Mouse (Mus musculus): ENCODE measurements around the gene Rorc. TPM values are rescaled to one million over a fixed set of nuclear protein-coding genes. Genes with fewer than 3 reads are reported as not detected.

The Rorc gene
- polyA plus RNA-seq, 1 experiment from 2014 or later, result 0.14 TPM

DNA sequence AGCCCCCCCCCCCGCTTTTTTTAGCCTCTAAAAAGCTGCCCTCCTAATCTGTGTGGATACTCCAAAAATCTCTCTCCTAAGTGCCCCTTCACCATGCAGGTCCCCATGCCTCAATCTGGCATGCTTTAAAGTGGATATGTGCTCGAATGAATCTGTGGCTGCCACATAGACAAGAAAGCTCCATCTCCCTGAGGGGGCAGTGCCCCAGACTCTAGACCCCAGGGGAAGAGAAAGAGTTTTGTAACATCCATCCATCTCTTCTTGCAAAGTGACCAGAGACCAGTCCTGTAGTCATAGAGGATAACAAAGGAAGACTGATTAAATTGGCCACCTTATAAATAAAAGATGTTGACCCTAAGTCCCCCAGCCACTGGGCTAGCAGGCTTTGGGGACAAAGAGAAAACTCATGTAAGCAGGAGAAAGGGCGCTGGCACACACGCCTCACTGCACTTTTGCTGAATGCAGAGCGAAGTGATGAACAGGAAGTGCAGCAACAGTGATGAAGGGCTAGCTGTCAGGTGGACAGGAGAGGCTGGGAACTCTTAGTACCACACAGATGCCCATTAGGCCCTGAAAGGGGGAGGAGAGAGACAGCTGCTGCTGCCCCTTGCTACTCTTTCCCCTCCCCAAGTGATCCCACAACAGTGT, 27.2 kb downstream of the Rorc start:
- Histone ChIP-seq H3K9me3 (replicated peaks) (no peaks in the 10 kb centered on the region), H3K27me3 (ENCODE audit: low read depth, poor library complexity, severe bottlenecking) (peaks cover 83% of the 10 kb centered on the region), H3K27ac (replicated peaks) (peak overlapping the region; percentile 78), H3K4me3 (peak overlapping the region; percentile 56), H3K4me1 (peaks cover 47% of the 10 kb centered on the region), H3K36me3 (no peaks in the 10 kb centered on the region)
- peak; percentile 56 for DNase-seq (ENCODE audit: low spot score)
- 19% methylated on average over 5 of the region's 5 CpGs for WGBS

- peaks cover 72% of the 10 kb centered on the region for H3K27me3 ChIP-seq (ENCODE audit: low read depth, poor library complexity, severe bottlenecking)
Observed at GRCm38 (mm10) chr3:94402451-94402850, 29.9 kb downstream of the Rorc start.

GRCm38 (mm10) chr3:94404366-94405054, 31.9 kb downstream of the Rorc start:
- peaks cover 44% of the 10 kb centered on the region for H3K4me1 ChIP-seq
- H3K9me3 ChIP-seq (replicated peaks), result no peaks in the 10 kb centered on the region
- WGBS, result 22% methylated on average over 7 of the region's 7 CpGs
- no peak overlapping the region for H3K4me3 ChIP-seq
- peaks cover 51% of the 10 kb centered on the region for H3K27me3 ChIP-seq (ENCODE audit: low read depth, poor library complexity, severe bottlenecking)
- no peaks in the 10 kb centered on the region for H3K36me3 ChIP-seq
- H3K27ac ChIP-seq (replicated peaks), result no peak overlapping the region; the same call in 1 of the 2 replicates
- DNase-seq (ENCODE audit: low spot score), result no peak

More at GRCm38 (mm10) chr3:94402451-94402850, 29.9 kb downstream of the Rorc start:
- Histone ChIP-seq H3K27ac (replicated peaks) (no peak overlapping the region), H3K9me3 (replicated peaks) (no peaks in the 10 kb centered on the region), H3K36me3 (no peaks in the 10 kb centered on the region), H3K4me1 (peaks cover 54% of the 10 kb centered on the region), H3K4me3 (no peak overlapping the region)
- WGBS, result 80% methylated on average over 8 of the region's 8 CpGs
- no peak for DNase-seq (ENCODE audit: low spot score)

DNA sequence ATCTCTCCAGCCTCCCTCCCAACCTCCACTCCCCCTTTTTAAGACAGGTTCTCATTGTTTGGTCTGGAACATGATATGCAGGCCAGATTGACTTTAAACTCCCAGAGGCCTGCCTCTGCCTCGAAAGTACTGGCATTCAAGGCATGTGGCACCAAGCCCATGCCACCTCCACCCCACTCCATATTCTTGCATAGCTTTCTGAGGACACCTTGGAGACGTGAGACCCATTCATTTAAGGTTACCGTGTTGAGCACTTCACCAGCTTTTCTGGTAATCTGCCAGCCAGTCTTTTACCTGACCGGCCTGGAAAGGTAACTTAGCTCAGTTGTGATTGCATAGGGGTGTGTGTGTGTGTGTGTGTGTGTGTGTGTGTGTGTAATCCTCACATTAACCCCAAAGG, 33.0 kb downstream of the Rorc start:
- Histone ChIP-seq H3K27ac (replicated peaks) (no peak overlapping the region), H3K27me3 (ENCODE audit: low read depth, poor library complexity, severe bottlenecking) (peaks cover 41% of the 10 kb centered on the region), H3K9me3 (replicated peaks) (no peaks in the 10 kb centered on the region), H3K4me1 (peaks cover 34% of the 10 kb centered on the region), H3K4me3 (no peak overlapping the region), H3K36me3 (no peaks in the 10 kb centered on the region; the same call in 1 of the 2 replicates)
- 80% methylated on average over 4 of the region's 4 CpGs for WGBS
- no peak for DNase-seq (ENCODE audit: low spot score)

DNA sequence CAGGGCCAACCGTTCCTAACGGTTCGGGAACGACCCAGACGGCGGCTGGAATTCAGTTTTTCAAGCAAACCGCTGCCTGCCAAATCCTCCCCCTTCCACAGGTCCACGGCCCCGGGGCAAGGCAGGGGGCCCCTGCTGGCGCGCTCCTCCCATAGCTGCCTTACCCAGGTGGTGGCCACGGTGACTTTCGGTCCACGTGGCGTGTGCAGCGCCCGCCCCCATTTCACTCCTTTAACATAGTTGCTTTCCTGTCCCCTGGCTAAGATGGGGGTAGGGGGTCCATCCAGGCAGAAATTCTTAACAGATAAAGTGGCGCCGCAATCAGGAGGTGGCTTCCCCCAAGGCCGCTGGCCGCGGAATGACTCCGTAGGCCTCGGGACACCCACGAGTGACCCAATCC, 39.9 kb downstream of the Rorc start:
- no peak for DNase-seq (ENCODE audit: low spot score)
- H3K4me1 ChIP-seq, result peaks cover 21% of the 10 kb centered on the region
- 10% methylated on average over 25 of the region's 25 CpGs for WGBS
- peak overlapping the region; percentile 89 for H3K27ac ChIP-seq (replicated peaks)
- H3K4me3 ChIP-seq, result peak overlapping the region; percentile 67
- peaks cover 2% of the 10 kb centered on the region; the same call in 1 of the 2 replicates for H3K36me3 ChIP-seq
- no peaks in the 10 kb centered on the region for H3K27me3 ChIP-seq (ENCODE audit: low read depth, poor library complexity, severe bottlenecking)
- H3K9me3 ChIP-seq (replicated peaks), result no peaks in the 10 kb centered on the region

DNA sequence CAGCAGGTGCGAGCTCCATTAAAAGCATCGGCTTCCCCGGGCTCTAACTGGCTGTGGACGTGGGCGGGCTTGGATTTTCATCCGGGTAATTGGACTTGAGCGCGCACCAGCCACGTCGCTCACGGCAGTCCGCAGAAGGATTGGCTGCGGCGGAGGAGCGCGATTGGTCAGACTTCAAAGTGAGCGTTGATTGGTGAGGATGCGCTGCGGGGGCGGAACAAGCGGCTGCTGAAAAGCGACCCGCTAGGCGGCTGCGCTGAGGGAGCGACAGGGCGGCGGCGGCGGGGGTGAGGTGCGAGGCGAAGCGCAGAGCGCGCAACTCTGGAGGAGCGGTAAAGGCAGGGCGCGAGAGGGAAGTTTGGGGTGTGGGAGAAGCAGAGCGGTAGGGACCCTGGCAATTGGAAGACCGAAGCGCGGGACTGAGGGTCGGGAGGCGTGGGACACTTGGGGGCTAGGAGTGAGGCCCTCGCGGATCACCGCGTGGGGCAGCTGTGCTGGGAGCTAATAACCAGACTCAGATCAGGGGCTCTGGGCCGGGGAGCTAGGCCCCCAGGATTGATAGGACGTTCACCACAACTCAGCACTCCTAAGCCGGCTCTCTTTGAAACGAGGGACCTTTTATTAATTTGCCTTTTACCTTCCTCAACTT, 40.6 kb downstream of the Rorc start, which contains the start of gene Tdrkh:
TSS of gene Tdrkh (plus strand) at position 243 of the 649 bp plus-strand sequence.
- Histone ChIP-seq H3K36me3 (peaks cover 2% of the 10 kb centered on the region; the same call in 1 of the 2 replicates), H3K27me3 (ENCODE audit: low read depth, poor library complexity, severe bottlenecking) (no peaks in the 10 kb centered on the region), H3K4me1 (peaks cover 21% of the 10 kb centered on the region), H3K4me3 (peak within 1 kb of the TSS; percentile 67), H3K9me3 (replicated peaks) (no peaks in the 10 kb centered on the region), H3K27ac (replicated peaks) (peak within 1 kb of the TSS; percentile 89)
- DNase-seq (ENCODE audit: low spot score), result peak; percentile 97
- 10% methylated on average over 52 of the region's 52 CpGs for WGBS

DNA sequence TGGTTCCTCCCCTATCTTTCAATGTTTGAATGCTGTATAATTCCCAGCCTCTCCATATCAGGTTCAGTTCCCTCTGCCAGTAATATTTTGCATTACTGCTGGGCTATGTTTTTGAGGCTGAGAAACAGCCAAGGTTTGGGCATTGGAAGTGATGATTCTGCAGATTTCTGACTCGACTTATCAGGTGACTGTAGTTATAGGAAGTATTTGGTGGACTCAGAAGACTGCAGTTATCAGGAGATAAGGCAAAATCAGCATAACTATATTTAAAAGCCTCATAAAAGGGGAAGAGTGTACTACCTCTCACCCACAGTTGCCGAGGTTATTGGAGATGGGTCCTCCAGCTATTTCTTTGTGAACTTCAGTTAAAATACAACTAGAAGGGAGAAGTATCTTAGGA, 58.4 kb downstream of the Rorc start:
- Histone ChIP-seq H3K27ac (replicated peaks) (no peak overlapping the region), H3K4me3 (no peak overlapping the region), H3K27me3 (ENCODE audit: low read depth, poor library complexity, severe bottlenecking) (no peaks in the 10 kb centered on the region), H3K36me3 (peaks cover 32% of the 10 kb centered on the region), H3K4me1 (no peaks in the 10 kb centered on the region), H3K9me3 (replicated peaks) (no peaks in the 10 kb centered on the region)
- no peak for DNase-seq (ENCODE audit: low spot score)
- WGBS, result 84% methylated on average over 2 of the region's 2 CpGs

DNA sequence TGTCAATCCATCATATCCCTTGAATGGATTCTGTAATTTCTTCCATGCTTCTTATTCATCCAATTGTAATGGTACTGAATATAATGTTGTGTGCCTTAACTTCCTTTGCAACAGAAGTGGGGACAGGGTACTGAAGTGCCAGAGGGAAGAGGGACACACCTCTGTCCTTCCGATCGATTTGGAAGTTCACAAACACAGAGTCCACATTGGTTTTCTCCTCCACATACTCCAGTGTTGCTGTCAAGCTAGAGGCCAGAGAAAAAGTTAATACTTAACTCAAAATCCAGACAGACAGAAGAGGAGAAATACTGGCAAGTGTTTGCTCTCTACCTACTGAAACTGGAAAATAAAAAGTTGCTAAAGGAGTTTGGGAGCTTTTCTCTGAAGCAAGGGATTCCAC, 61.7 kb downstream of the Rorc start:
- H3K4me3 ChIP-seq, result no peak overlapping the region
- no peaks in the 10 kb centered on the region for H3K4me1 ChIP-seq
- no peak overlapping the region for H3K27ac ChIP-seq (replicated peaks)
- peaks cover 10% of the 10 kb centered on the region for H3K36me3 ChIP-seq
- H3K27me3 ChIP-seq (ENCODE audit: low read depth, poor library complexity, severe bottlenecking), result no peaks in the 10 kb centered on the region
- H3K9me3 ChIP-seq (replicated peaks), result no peaks in the 10 kb centered on the region
- no peak for DNase-seq (ENCODE audit: low spot score)
- 91% methylated on average over 2 of the region's 2 CpGs for WGBS

DNA sequence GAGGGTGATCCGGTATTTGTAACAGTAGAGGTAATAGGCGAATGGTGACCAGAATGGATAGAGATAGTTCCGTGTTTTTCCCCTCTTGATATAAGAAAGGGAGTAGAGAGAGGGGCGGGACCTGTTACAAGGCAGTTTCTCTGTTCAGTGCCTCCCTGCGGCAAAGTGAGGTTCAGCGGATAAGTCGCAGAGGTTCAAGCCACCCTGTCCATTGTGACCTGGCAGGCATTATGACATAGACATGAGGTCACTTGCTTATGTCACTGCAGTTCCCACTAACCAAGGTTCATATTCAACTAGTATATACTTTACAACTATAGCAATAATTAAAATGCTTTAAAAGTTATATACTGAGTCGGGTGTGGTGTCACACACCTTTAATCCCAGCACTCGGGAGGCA, 63.8 kb downstream of the Rorc start:
- Histone ChIP-seq H3K9me3 (replicated peaks) (no peaks in the 10 kb centered on the region), H3K4me1 (no peaks in the 10 kb centered on the region), H3K4me3 (no peak overlapping the region), H3K36me3 (no peaks in the 10 kb centered on the region), H3K27me3 (ENCODE audit: low read depth, poor library complexity, severe bottlenecking) (no peaks in the 10 kb centered on the region), H3K27ac (replicated peaks) (no peak overlapping the region)
- WGBS, result 80% methylated on average over 9 of the region's 9 CpGs
- no peak for DNase-seq (ENCODE audit: low spot score)

- WGBS, result 41% methylated on average over 3 of the region's 3 CpGs
- Histone ChIP-seq H3K9me3 (replicated peaks) (no peaks in the 10 kb centered on the region), H3K4me1 (peaks cover 10% of the 10 kb centered on the region), H3K27ac (replicated peaks) (no peak overlapping the region), H3K36me3 (peaks cover 17% of the 10 kb centered on the region), H3K27me3 (ENCODE audit: low read depth, poor library complexity, severe bottlenecking) (no peaks in the 10 kb centered on the region), H3K4me3 (no peak overlapping the region)
- no peak for DNase-seq (ENCODE audit: low spot score)
Observed at GRCm38 (mm10) chr3:94441182-94441581, 68.6 kb downstream of the Rorc start.

DNA sequence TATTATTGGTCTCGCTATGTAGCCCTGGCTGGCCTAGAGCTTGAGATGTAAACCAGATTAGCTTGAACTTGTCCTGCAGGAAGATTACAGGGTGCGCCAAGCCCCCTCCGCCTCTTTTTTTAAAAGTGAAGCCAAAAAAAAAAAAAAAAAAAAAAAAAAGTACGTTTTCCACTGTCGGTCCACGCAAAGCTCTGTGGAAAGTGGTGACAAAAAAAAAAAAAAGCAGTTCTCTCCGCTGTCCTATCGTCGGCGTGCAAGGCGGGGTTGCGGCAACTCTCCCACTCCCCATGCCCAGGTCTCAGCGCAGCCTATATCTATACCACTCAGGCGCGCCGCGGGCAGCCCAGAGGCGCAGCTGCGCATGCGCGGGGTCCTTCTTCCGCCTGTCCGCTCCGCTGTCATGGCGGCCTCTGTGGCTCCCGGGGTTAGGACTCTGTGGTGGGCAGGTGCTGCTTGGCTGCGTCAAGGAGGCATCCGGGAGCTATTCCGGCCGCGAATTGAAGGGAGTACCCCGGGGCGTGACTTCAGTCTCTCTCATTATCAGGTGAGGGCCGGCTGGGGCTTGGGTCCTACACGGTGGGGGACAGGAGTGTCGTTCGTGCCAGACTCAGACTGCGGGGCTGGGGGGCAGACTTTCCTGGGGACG, 70.5 kb downstream of the Rorc start, which contains the start of gene Mrpl9:
TSS of gene Mrpl9 (plus strand) at position 368 of the 646 bp plus-strand sequence.
- Histone ChIP-seq H3K4me1 (peaks cover 10% of the 10 kb centered on the region), H3K4me3 (peak within 1 kb of the TSS; percentile 98), H3K27ac (replicated peaks) (peak within 1 kb of the TSS; percentile 93), H3K27me3 (ENCODE audit: low read depth, poor library complexity, severe bottlenecking) (no peaks in the 10 kb centered on the region), H3K36me3 (peaks cover 36% of the 10 kb centered on the region), H3K9me3 (replicated peaks) (no peaks in the 10 kb centered on the region)
- WGBS, result under 1% methylated on average over 38 of the region's 39 CpGs
- DNase-seq (ENCODE audit: low spot score), result peak; percentile 96

- H3K9me3 ChIP-seq (replicated peaks), result no peaks in the 10 kb centered on the region
- H3K27ac ChIP-seq (replicated peaks), result peak within 1 kb of the TSS; percentile 93
- no peaks in the 10 kb centered on the region for H3K27me3 ChIP-seq (ENCODE audit: low read depth, poor library complexity, severe bottlenecking)
- H3K36me3 ChIP-seq, result peaks cover 41% of the 10 kb centered on the region
- under 1% methylated on average over 24 of the region's 24 CpGs for WGBS
- no peak for DNase-seq (ENCODE audit: low spot score)
- peak within 1 kb of the TSS; percentile 98 for H3K4me3 ChIP-seq
- peaks cover 10% of the 10 kb centered on the region for H3K4me1 ChIP-seq
Observed at GRCm38 (mm10) chr3:94443597-94443964, 71.0 kb downstream of the Rorc start, which contains the start of gene Oaz3. Gene Oaz3 (minus strand): TSS chr3:94443915.

Data from midbrain, embryonic 10.5 days (tissue).